Mouse (Mus musculus) lung, embryonic 16.5 days (tissue): Measurements from ENCODE around the gene Dock2. TPM values are rescaled to one million over a fixed set of nuclear protein-coding genes. Genes with fewer than 3 reads are reported as not detected.

ENCODE experiments used
- ATAC-seq: fragments of 200-750 bp; cut with Nextera tagmentation; 2 replicates; pipeline ENCODE4 v1.8.0; 2017; ENCODE audit warnings: low read depth, mild to moderate bottlenecking, moderate library complexity
- H3K27ac ChIP-seq: fragments of 300-500 bp; sonication (generic); 2 replicates; pipeline ENCODE4 v1.5.1; 2014; ENCODE audit warnings: mild to moderate bottlenecking, control low read depth, low read length
- H3K27me3 ChIP-seq: fragments of 300-500 bp; sonication (generic); 2 replicates; pipeline ENCODE4 v1.6.1; 2014; ENCODE audit warnings: low read depth, low read length, mixed read lengths; ENCODE audit not compliant: control insufficient read depth, insufficient read depth
- H3K36me3 ChIP-seq: fragments of 300-500 bp; sonication (generic); 2 replicates; pipeline ENCODE4 v1.6.1; 2014; ENCODE audit warnings: low read length; ENCODE audit not compliant: control insufficient read depth, insufficient read depth
- H3K4me1 ChIP-seq: fragments of 300-500 bp; sonication (generic); replicated peaks from 2 replicates; pipeline ENCODE4 v1.6.1; 2014; ENCODE audit warnings: low read length, mixed read lengths; ENCODE audit not compliant: control insufficient read depth, insufficient read depth
- H3K4me2 ChIP-seq: fragments of 300-500 bp; sonication (generic); 2 replicates; pipeline ENCODE4 v1.6.1; 2014; ENCODE audit warnings: low read depth, low read length, control low read depth
- H3K4me3 ChIP-seq: fragments of 300-500 bp; sonication (generic); 2 replicates; pipeline ENCODE4 v1.5.1; 2014; ENCODE audit warnings: mild to moderate bottlenecking, low read length, control low read depth
- H3K9ac ChIP-seq: fragments of 300-500 bp; sonication (generic); 2 replicates; pipeline ENCODE4 v1.6.1; 2014; ENCODE audit warnings: low read length, control low read depth
- H3K9me3 ChIP-seq: fragments of 300-500 bp; sonication (generic); 2 replicates; pipeline ENCODE4 v1.6.1; 2016; ENCODE audit warnings: low read length; ENCODE audit not compliant: control insufficient read depth
- WGBS: fragments of 180-500 bp; shearing (Covaris S2); extraction: QIAGEN DNeasy Blood & Tissue Kit; methylation state at CpG from one replicate; pipeline ENCODE4 v1.1.7; 2014; 5-methylcytosine and 5-hydroxymethylcytosine counted together
- polyA plus RNA-seq: library from polyadenylated mRNA; unstranded; fragments of >200 nt; fragmentation: Nextera tagmentation; extraction: Ambion mirVana; gene quantifications from 2 replicates; pipeline ENCODE4 v1.2.1, GENCODE M21; 2015

Gene Dock2
- polyA plus RNA-seq, 1 experiment from 2014 or later: 1.9 TPM

DNA sequence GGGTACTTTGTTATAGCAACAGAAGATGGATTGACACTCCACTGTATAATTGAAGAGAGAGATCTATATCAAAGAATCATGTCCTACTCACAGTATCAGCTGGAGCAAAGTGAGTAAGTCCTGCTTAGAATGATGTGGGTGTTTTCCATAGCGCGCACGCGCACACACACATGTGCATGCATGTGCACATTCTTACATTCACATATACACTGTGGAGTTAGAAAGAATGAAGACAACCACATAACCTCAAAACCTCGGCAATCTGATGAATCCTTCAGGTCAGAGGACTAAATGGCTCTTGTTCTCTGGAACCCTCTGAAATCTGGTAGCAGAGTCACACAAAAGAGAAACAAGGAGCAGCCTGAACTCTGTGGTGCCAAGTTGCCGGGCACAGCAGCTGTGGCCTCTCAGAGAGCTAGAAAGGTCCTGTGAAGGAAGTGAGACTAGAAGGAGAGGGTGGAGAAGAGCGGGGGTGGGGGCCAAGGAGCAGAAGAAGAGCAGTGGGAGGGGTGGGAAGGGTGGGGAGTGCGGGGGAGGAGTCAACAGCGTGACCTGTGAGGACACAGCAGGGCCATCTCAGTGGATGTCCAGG, 10.3 kb downstream of the Dock2 start:
- H3K27ac ChIP-seq: no peak overlapping the region

DNA sequence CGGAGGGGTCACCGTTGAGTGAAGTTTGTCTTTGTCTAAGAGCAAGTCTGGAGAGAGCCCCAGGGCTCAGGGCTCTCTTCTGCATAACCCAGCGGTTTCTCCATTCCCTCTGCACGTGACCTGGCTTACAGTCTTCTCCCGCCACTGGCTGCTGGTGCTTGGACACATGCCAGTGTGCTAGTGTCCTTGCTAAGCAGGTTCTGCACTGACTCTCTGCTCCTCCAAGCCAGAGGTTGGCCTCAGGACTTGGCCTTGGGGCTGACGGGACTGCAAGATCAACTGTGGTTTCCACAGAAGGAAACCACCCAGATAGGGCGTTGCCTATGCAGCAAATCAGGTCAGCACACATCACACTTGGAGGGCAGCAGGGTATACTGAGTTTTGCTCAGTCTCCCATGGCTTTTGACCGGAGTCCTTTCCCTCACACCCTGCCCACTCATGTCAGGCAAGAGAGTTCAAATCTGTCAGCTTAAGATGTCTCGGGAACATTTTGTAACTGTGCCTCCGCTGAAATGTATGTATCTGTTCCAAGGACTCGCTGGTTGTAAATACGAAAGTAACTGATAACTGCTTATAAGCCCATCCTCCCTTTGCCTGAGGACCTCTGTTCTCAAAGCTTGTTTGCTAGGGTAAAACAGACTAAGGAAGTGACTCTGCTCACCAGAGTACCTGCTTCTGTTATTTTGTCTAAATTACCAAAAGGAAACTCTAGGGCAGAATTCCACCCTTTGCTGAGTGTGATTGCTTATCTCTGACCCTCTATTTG, 12.3 kb downstream of the Dock2 start:
- Histone ChIP-seq H3K9ac (no peak overlapping the region), H3K27ac (no peak overlapping the region), H3K4me2 (no peak overlapping the region), H3K27me3 (no peaks in the 10 kb centered on the region), H3K9me3 (no peaks in the 10 kb centered on the region), H3K36me3 (no peaks in the 10 kb centered on the region), H3K4me3 (no peak overlapping the region), H3K4me1 (no peaks in the 10 kb centered on the region)
- ATAC-seq: no peak
- 44% methylated on average over 12 of the region's 12 CpGs for WGBS

More for the DNA sequence above, 10.3 kb downstream of the Dock2 start:
- H3K9me3 ChIP-seq: no peaks in the 10 kb centered on the region
- H3K9ac ChIP-seq: no peak overlapping the region
- no peak overlapping the region for H3K4me2 ChIP-seq
- 79% methylated on average over 9 of the region's 9 CpGs for WGBS
- no peaks in the 10 kb centered on the region for H3K4me1 ChIP-seq
- H3K27me3 ChIP-seq: no peaks in the 10 kb centered on the region
- no peak for ATAC-seq
- H3K4me3 ChIP-seq: no peak overlapping the region
- no peaks in the 10 kb centered on the region for H3K36me3 ChIP-seq

DNA sequence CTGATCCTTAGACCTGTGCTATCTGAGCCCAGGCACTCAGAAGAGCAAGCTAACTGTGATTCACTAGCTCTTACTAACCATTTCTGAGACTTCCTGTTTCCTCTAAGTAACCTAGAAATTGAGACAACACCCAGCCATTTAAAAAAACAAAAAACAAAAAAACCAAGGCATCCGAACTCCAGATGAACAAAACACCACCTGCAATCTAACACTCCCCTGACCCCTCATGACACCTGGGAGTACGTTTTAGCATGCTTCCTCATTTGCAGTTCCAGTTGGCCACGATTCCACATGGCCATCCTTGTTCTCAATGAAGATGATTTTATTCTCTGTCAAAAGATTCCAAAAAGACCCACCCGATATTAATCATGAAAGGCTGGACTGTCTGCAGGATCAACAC, 13.0 kb downstream of the Dock2 start:
- no peaks in the 10 kb centered on the region for H3K9me3 ChIP-seq
- H3K27me3 ChIP-seq: no peaks in the 10 kb centered on the region
- ATAC-seq: no peak
- WGBS: 66% methylated on average over 4 of the region's 4 CpGs
- no peak overlapping the region for H3K27ac ChIP-seq
- no peak overlapping the region for H3K4me3 ChIP-seq
- no peaks in the 10 kb centered on the region for H3K4me1 ChIP-seq
- H3K9ac ChIP-seq: no peak overlapping the region
- H3K36me3 ChIP-seq: no peaks in the 10 kb centered on the region
- H3K4me2 ChIP-seq: no peak overlapping the region

DNA sequence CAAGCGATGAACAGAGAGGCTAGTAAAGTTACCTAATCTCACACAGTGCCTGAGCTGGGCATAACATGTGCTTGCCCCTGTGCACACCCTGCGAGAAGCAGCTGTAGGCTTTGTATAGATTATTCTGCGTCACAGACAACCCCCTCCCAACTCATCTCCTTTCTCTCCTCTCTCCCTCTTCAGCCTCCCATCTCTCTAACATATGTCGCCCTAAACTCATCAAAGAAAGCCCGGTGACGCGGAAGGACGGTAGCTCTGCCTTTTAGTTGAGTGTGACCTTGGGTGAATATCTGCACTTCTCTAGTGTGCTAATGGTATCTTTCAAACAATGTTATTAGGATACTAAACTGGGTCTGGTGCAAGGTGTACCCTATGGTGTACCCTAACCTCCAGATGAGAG, 13.7 kb downstream of the Dock2 start:
- no peaks in the 10 kb centered on the region for H3K9me3 ChIP-seq
- no peak overlapping the region for H3K27ac ChIP-seq
- no peak overlapping the region for H3K4me3 ChIP-seq
- 86% methylated on average over 8 of the region's 8 CpGs for WGBS
- no peaks in the 10 kb centered on the region for H3K36me3 ChIP-seq
- H3K4me1 ChIP-seq: no peaks in the 10 kb centered on the region
- no peak overlapping the region for H3K9ac ChIP-seq
- no peaks in the 10 kb centered on the region for H3K27me3 ChIP-seq
- no peak overlapping the region for H3K4me2 ChIP-seq
- no peak for ATAC-seq

DNA sequence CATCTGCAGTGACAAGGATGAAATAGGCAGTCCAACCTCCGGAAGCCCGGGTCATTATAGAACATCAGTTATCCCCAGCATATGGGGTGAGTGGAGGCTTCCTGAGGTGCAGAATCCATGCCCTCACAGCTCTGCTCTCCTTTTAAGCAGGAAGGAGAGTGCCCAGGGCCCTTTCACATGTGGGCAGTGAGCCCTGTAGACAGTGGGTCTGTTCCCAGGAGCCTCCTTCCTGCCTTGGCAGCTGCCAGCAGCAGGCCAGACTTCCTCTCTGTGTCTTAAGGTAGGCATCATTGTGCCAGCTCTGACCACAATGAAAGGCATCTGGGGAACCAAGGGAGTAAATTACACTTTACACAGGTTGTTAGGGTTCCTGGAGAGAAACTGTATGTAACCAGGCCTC, 14.3 kb downstream of the Dock2 start:
- no peaks in the 10 kb centered on the region for H3K27me3 ChIP-seq
- no peak overlapping the region for H3K4me2 ChIP-seq
- H3K9ac ChIP-seq: no peak overlapping the region
- 79% methylated on average over 2 of the region's 2 CpGs for WGBS
- no peaks in the 10 kb centered on the region for H3K4me1 ChIP-seq
- no peaks in the 10 kb centered on the region for H3K9me3 ChIP-seq
- ATAC-seq: no peak
- no peaks in the 10 kb centered on the region for H3K36me3 ChIP-seq
- no peak overlapping the region for H3K4me3 ChIP-seq
- no peak overlapping the region for H3K27ac ChIP-seq

DNA sequence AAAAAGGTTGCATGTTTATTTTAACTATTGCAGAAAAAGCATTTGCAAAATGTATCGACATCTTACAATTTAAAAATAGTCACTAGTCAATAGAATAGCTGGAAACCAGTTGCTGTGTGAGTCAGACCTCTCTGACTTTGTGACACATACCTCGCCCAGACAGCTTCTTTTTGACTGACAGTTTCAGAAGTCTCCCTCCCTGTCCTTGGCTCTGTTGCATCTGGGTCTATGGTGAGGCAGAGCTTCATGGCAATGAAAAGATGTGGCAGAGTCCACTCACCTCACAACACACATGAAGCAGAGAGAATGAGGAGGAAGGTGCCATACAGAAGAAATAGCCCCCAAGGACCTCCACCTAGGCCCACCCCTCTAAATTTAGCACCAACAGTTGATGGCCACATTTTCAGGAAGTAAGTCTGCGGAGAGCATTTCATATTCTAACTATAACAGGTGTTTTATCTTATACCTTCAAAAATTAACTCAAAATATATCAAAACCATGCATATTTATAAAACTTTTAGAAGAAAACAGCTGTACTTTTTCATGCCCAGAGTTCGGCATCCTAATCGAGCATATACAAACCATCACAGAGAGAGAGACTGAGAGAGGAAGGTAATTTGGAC, 19.8 kb downstream of the Dock2 start:
- no peak for ATAC-seq
- Histone ChIP-seq H3K4me1 (no peaks in the 10 kb centered on the region), H3K9me3 (no peaks in the 10 kb centered on the region), H3K9ac (no peak overlapping the region), H3K4me3 (no peak overlapping the region), H3K27me3 (no peaks in the 10 kb centered on the region), H3K36me3 (no peaks in the 10 kb centered on the region), H3K27ac (no peak overlapping the region), H3K4me2 (no peak overlapping the region)
- WGBS: 72% methylated on average over 5 of the region's 5 CpGs

DNA sequence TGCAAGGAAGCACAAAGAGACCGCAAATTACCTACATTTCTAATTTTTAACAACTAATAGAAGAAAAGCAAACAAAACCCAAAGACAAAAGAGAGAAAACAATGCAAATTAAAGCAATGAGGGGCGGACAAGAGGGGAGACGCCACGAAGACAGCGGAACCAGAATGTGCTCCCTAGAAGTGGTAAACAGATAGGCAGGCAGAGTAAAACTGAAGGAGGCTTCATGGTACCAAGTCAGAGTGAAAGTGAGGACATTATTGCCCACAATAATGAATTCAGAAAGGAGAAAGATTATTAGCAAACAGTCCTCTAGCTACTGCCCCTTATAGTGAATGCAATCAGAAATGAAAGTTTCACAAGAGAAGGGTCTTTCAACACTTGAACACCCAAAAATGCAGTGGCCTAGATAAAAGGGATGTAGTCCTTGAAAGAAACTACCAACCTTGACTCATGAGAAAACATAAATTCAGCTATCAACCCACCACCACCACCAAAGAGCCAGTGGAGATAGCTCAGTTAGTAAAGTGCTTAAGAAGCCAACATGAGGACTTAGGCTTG, 21.0 kb downstream of the Dock2 start:
- H3K36me3 ChIP-seq: no peaks in the 10 kb centered on the region
- no peak overlapping the region for H3K4me3 ChIP-seq
- H3K27ac ChIP-seq: no peak overlapping the region
- no peaks in the 10 kb centered on the region for H3K4me1 ChIP-seq
- 86% methylated on average over 5 of the region's 5 CpGs for WGBS
- ATAC-seq: no peak
- no peak overlapping the region for H3K9ac ChIP-seq
- no peak overlapping the region for H3K4me2 ChIP-seq
- H3K9me3 ChIP-seq: no peaks in the 10 kb centered on the region
- no peaks in the 10 kb centered on the region for H3K27me3 ChIP-seq

DNA sequence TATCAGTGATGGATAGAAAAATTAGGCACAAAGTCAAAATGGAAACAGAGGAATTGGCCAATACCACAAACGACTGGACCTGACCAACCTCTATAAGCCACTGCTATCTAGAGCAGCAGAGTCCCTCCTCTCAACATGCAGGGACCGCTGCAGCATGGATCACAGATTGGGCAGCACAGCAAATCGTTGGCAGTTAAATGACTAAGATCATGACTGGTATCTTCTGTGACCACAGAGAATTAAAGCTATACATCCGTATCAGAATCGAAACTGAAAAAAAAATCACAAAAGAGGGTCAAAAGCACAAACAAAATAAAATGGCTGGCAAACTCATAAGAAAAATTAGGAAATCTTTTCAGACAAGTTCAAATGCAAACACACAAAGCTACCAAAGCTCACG, 21.6 kb downstream of the Dock2 start:
- no peaks in the 10 kb centered on the region for H3K36me3 ChIP-seq
- no peaks in the 10 kb centered on the region for H3K27me3 ChIP-seq
- no peaks in the 10 kb centered on the region for H3K4me1 ChIP-seq
- WGBS: 78% methylated on average over 6 of the region's 6 CpGs
- no peak overlapping the region for H3K9ac ChIP-seq
- H3K4me2 ChIP-seq: no peak overlapping the region
- H3K27ac ChIP-seq: no peak overlapping the region
- no peak overlapping the region for H3K4me3 ChIP-seq
- ATAC-seq: no peak
- no peaks in the 10 kb centered on the region for H3K9me3 ChIP-seq

DNA sequence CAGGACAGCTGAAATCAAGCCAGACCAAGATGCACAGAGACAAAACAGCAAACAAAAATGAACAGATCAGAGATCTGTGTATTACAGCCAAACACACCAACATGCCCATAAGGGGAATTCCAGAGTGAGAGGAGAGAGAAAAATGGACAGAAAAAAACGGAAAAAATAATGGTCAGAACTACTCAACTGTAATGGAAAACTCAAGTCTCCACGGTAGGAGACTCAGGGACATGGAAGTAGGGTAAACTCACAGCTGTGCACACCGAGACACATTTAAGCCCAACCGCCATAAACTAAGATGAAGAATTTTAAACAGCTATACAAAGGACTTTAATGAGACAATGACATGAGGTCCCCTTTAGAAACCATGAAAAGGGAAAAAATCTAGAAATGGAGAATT, 24.1 kb downstream of the Dock2 start:
- Histone ChIP-seq H3K4me3 (no peak overlapping the region), H3K36me3 (no peaks in the 10 kb centered on the region), H3K9ac (no peak overlapping the region), H3K4me2 (no peak overlapping the region), H3K9me3 (no peaks in the 10 kb centered on the region), H3K27ac (no peak overlapping the region), H3K4me1 (no peaks in the 10 kb centered on the region), H3K27me3 (no peaks in the 10 kb centered on the region)
- ATAC-seq: no peak
- 66% methylated on average over 4 of the region's 4 CpGs for WGBS
